Mouse (Mus musculus) megakaryocyte, embryonic 14.5 days (primary cell): Measurements from ENCODE around the gene Mtg1. TPM values are rescaled to one million over a fixed set of nuclear protein-coding genes. Genes with fewer than 3 reads are reported as not detected.

Experiments
- H3K27me3 ChIP-seq: replicated peaks from 2 replicates; pipeline ENCODE3; 2012; ENCODE audit warnings: inconsistent platforms
- H3K36me3 ChIP-seq: replicated peaks from 2 replicates; pipeline ENCODE3; 2012; ENCODE audit warnings: low read length, inconsistent platforms, mixed read lengths
- H3K4me1 ChIP-seq: 2 replicates; pipeline ENCODE4 v1.6.1; 2012; ENCODE audit warnings: inconsistent platforms
- H3K4me3 ChIP-seq: replicated peaks from 2 replicates; pipeline ENCODE3; 2012; ENCODE audit warnings: moderate library complexity, mild to moderate bottlenecking, inconsistent platforms
- H3K9me3 ChIP-seq: 2 replicates; pipeline ENCODE4 v1.6.1; 2012; ENCODE audit warnings: inconsistent platforms
- FLI1 ChIP-seq: IDR thresholded peaks from 2 replicates; pipeline ENCODE4 v1.6.1; 2012; ENCODE audit warnings: low read length, inconsistent platforms, mixed read lengths
- GATA1 ChIP-seq: IDR thresholded peaks from 3 replicates; pipeline ENCODE4 v1.6.1; 2012; ENCODE audit warnings: mixed read lengths, low read length, inconsistent platforms, borderline replicate concordance
- polyA plus RNA-seq: library from polyadenylated mRNA; stranded (reverse); fragments of >175 nt; gene quantifications from 2 replicates; pipeline ENCODE4 v1.2.3, GENCODE M21; 2012; ENCODE audit warnings: low replicate concordance; ENCODE audit not compliant: insufficient read depth

Gene Mtg1
- polyA plus RNA-seq, 1 experiment: 6.6 TPM

GRCm38 (mm10) chr7:140164664-140165063 is 27.3 kb downstream of the Mtg1 start, which contains the start of gene Olfr522:
Gene Olfr522 (minus strand): TSS chr7:140164764.
- H3K9me3 ChIP-seq: peaks cover 13% of the 10 kb centered on the region
- H3K27me3 ChIP-seq: peaks cover 42% of the 10 kb centered on the region
- H3K36me3 ChIP-seq: no peaks in the 10 kb centered on the region
- H3K4me3 ChIP-seq: no peak within 1 kb of the TSS
- H3K4me1 ChIP-seq: peaks cover 11% of the 10 kb centered on the region; the same call in 1 of the 2 replicates
- TF ChIP-seq FLI1 (no peak), GATA1 (no peak)

GRCm38 (mm10) chr7:140167950-140168349 is 30.6 kb downstream of the Mtg1 start:
- Histone ChIP-seq H3K4me1 (peaks cover 8% of the 10 kb centered on the region; the same call in 1 of the 2 replicates), H3K36me3 (no peaks in the 10 kb centered on the region)

GRCm38 (mm10) chr7:140169386-140169785 is 32.0 kb downstream of the Mtg1 start:
- TF ChIP-seq FLI1 (no peak), GATA1 (no peak)
- Histone ChIP-seq H3K4me1 (0 out of 2 replicates have a peak, but pooled peaks cover 1% of the 10 kb centered on the region), H3K9me3 (peaks cover 21% of the 10 kb centered on the region), H3K4me3 (no peak overlapping the region), H3K27me3 (peaks cover 29% of the 10 kb centered on the region), H3K36me3 (no peaks in the 10 kb centered on the region)

More at GRCm38 (mm10) chr7:140167950-140168349, 30.6 kb downstream of the Mtg1 start:
- H3K27me3 ChIP-seq: peaks cover 29% of the 10 kb centered on the region
- H3K9me3 ChIP-seq: peaks cover 21% of the 10 kb centered on the region
- no peak for TF ChIP-seq FLI1
- TF ChIP-seq GATA1: no peak
- no peak overlapping the region for H3K4me3 ChIP-seq

GRCm38 (mm10) chr7:140170863-140171262 is 33.5 kb downstream of the Mtg1 start:
- Histone ChIP-seq H3K36me3 (no peaks in the 10 kb centered on the region), H3K4me1 (no peaks in the 10 kb centered on the region), H3K9me3 (peaks cover 21% of the 10 kb centered on the region), H3K27me3 (peaks cover 34% of the 10 kb centered on the region), H3K4me3 (no peak overlapping the region)
- TF ChIP-seq FLI1 (no peak), GATA1 (no peak)

- no peaks in the 10 kb centered on the region for H3K4me1 ChIP-seq
- H3K27me3 ChIP-seq: peaks cover 50% of the 10 kb centered on the region
- TF ChIP-seq GATA1: no peak
- no peak for TF ChIP-seq FLI1
- H3K4me3 ChIP-seq: no peak within 1 kb of the TSS
- no peaks in the 10 kb centered on the region for H3K36me3 ChIP-seq
- H3K9me3 ChIP-seq: peaks cover 11% of the 10 kb centered on the region
These were observed 35.6 kb downstream of the Mtg1 start, which contains the start of gene Olfr523 for GRCm38 (mm10) chr7:140172936-140173335. Gene Olfr523 (plus strand): TSS chr7:140173217.

- H3K27me3 ChIP-seq: peaks cover 44% of the 10 kb centered on the region
- no peaks in the 10 kb centered on the region for H3K9me3 ChIP-seq
- TF ChIP-seq GATA1 (no peak), FLI1 (no peak)
- no peaks in the 10 kb centered on the region for H3K36me3 ChIP-seq
- H3K4me3 ChIP-seq: no peak overlapping the region
- no peaks in the 10 kb centered on the region for H3K4me1 ChIP-seq
These were observed 41.8 kb downstream of the Mtg1 start for GRCm38 (mm10) chr7:140179176-140179575.

- Histone ChIP-seq H3K9me3 (no peaks in the 10 kb centered on the region), H3K4me1 (no peaks in the 10 kb centered on the region), H3K36me3 (no peaks in the 10 kb centered on the region), H3K27me3 (peaks cover 39% of the 10 kb centered on the region), H3K4me3 (no peak overlapping the region)
- TF ChIP-seq GATA1 (no peak), FLI1 (no peak)
These were observed 43.3 kb downstream of the Mtg1 start for GRCm38 (mm10) chr7:140180692-140181091.

- Histone ChIP-seq H3K4me1 (no peaks in the 10 kb centered on the region; the same call in 1 of the 2 replicates), H3K9me3 (no peaks in the 10 kb centered on the region), H3K27me3 (peaks cover 19% of the 10 kb centered on the region), H3K4me3 (no peak overlapping the region), H3K36me3 (no peaks in the 10 kb centered on the region)
- TF ChIP-seq FLI1: no peak
- TF ChIP-seq GATA1: no peak
These were observed 46.8 kb downstream of the Mtg1 start for GRCm38 (mm10) chr7:140184206-140184605.

- Histone ChIP-seq H3K9me3 (no peaks in the 10 kb centered on the region), H3K4me3 (no peak overlapping the region), H3K36me3 (no peaks in the 10 kb centered on the region), H3K4me1 (peaks cover 3% of the 10 kb centered on the region; the same call in 1 of the 2 replicates), H3K27me3 (peaks cover 22% of the 10 kb centered on the region)
- TF ChIP-seq GATA1: no peak
- no peak for TF ChIP-seq FLI1
These were observed 49.6 kb downstream of the Mtg1 start for GRCm38 (mm10) chr7:140186646-140187620.

- no peak for TF ChIP-seq GATA1
- TF ChIP-seq FLI1: no peak
- H3K36me3 ChIP-seq: no peaks in the 10 kb centered on the region
- H3K4me3 ChIP-seq: no peak overlapping the region
- peaks cover 3% of the 10 kb centered on the region; the same call in 1 of the 2 replicates for H3K4me1 ChIP-seq
- peaks cover 24% of the 10 kb centered on the region for H3K27me3 ChIP-seq
- H3K9me3 ChIP-seq: no peaks in the 10 kb centered on the region
These were observed 50.5 kb downstream of the Mtg1 start for GRCm38 (mm10) chr7:140187721-140188390.
